Mouse (Mus musculus) brain, embryonic 14.5 days (tissue): ENCODE measurements around the gene Soat1.

ENCODE experiments used
- CTCF ChIP-seq: fragments of 200-500 bp; IDR thresholded peaks from 2 replicates; pipeline ENCODE4 v1.5.1; 2012; ENCODE audit warnings: inconsistent platforms, mild to moderate bottlenecking, moderate library complexity, borderline replicate concordance; ENCODE audit not compliant: insufficient read depth, insufficient read length; ENCODE audit errors: extremely low read depth
- POLR2A ChIP-seq: fragments of 200-500 bp; IDR thresholded peaks from 2 replicates; pipeline ENCODE4 v1.6.1; 2012; ENCODE audit warnings: mild to moderate bottlenecking, inconsistent platforms, borderline replicate concordance; ENCODE audit not compliant: poor library complexity, insufficient read depth, insufficient read length, severe bottlenecking; ENCODE audit errors: extremely low read depth

DNA sequence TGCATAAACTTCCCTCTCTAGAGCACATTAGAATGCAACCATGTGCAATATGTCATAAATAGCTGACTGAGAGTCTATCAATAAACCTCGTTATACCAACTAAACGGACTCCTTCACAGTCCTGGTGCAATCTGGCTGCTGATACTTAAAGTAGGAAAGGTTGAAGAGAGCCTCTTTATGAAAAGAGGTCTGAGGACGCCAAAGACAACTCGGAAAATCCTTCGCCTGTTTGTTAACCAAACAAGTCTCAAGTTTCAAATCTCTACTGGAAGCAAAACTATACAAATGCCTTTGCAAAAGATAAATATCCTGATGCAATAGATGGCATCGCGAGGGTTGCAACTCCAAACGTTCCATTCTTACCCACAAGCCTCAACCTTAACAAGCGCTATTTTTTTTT lies 9.2 kb downstream of the Soat1 start:
- TF ChIP-seq CTCF (no peak), POLR2A (no peak)
